Mouse (Mus musculus) CH12.LX (cell line): ENCODE measurements around the gene Prpf39. TPM values are rescaled to one million over a fixed set of nuclear protein-coding genes. Genes with fewer than 3 reads are reported as not detected.

Experiments used
- DNase-seq: peaks from one replicate; pipeline ENCODE4 v3.0.0-alpha.2; 2013; ENCODE audit errors: extremely low read depth
- H3K27ac ChIP-seq: 2 replicates; pipeline ENCODE4 v1.5.1; 2012; ENCODE audit warnings: low read depth, mild to moderate bottlenecking, control low read depth, moderate library complexity; ENCODE audit not compliant: insufficient read depth
- H3K27me3 ChIP-seq: replicated peaks from 2 replicates; pipeline ENCODE3; 2012; ENCODE audit warnings: inconsistent platforms
- H3K36me3 ChIP-seq, 2 experiments: replicated peaks in 1 of 2; 2 replicates each; pipeline versions ENCODE3 to v1.6.1; 2012; ENCODE audit warnings: inconsistent platforms in 1 of 2, low read length in 1 of 2, mild to moderate bottlenecking in 1 of 2, mixed read lengths in 1 of 2, moderate library complexity in 1 of 2; ENCODE audit not compliant: control insufficient read depth in 1 of 2, insufficient read depth in 1 of 2
- H3K4me1 ChIP-seq, 2 experiments: 2 replicates each; pipeline ENCODE4 v1.6.1; 2012; ENCODE audit warnings: inconsistent platforms in 1 of 2, moderate library complexity in 1 of 2; ENCODE audit not compliant: insufficient read depth in 2 of 2, control insufficient read depth in 1 of 2
- H3K4me2 ChIP-seq: 2 replicates; pipeline ENCODE4 v1.6.1; 2012; ENCODE audit warnings: low read depth, mild to moderate bottlenecking, control low read depth; ENCODE audit not compliant: poor library complexity, insufficient read depth, severe bottlenecking
- H3K4me3 ChIP-seq, 3 experiments: fragments of 150-350 bp in 1 of 3; sonication (generic) in 1 of 3; replicated peaks in 1 of 3; 2 replicates each; pipeline versions ENCODE3 to v1.5.1; 2011 to 2012; ENCODE audit warnings: low read depth in 2 of 3, low read length in 2 of 3, mild to moderate bottlenecking in 2 of 3, moderate library complexity in 2 of 3, control low read depth in 1 of 3, improper control_type of control experiment in 1 of 3, inconsistent platforms in 1 of 3, mixed read lengths in 1 of 3; ENCODE audit not compliant: poor library complexity in 1 of 3
- H3K79me2 ChIP-seq: replicated peaks from 2 replicates; pipeline ENCODE4 v1.6.1; 2012; ENCODE audit warnings: mild to moderate bottlenecking, moderate library complexity; ENCODE audit not compliant: control insufficient read depth, poor library complexity, insufficient read depth, severe bottlenecking; ENCODE audit errors: extremely low read depth
- H3K9ac ChIP-seq: 2 replicates; pipeline ENCODE4 v1.6.1; 2012; ENCODE audit warnings: low read depth, mild to moderate bottlenecking, control low read depth, moderate library complexity; ENCODE audit not compliant: insufficient read depth
- H3K9me3 ChIP-seq: replicated peaks from 2 replicates; pipeline ENCODE3; 2012; ENCODE audit warnings: low read length, inconsistent platforms, mixed read lengths
- BHLHE40 ChIP-seq: IDR thresholded peaks from 2 replicates; pipeline ENCODE4 v1.6.1; 2011; ENCODE audit warnings: mild to moderate bottlenecking, low read depth, low read length, improper control_type of control experiment
- CHD1 ChIP-seq: IDR thresholded peaks from 2 replicates; pipeline ENCODE4 v1.6.1; 2012; ENCODE audit warnings: low read depth, low read length, improper control_type of control experiment, inconsistent platforms
- CHD2 ChIP-seq: IDR thresholded peaks from 2 replicates; pipeline ENCODE4 v1.6.1; 2011; ENCODE audit warnings: low read length, improper control_type of control experiment
- CTCF ChIP-seq, 2 experiments: IDR thresholded peaks in 1 of 2; conservative IDR thresholded peaks in 1 of 2; 2 replicates each; pipeline ENCODE4 v1.5.1; 2011 to 2012; ENCODE audit warnings: low read depth in 2 of 2, low read length in 2 of 2, improper control_type of control experiment in 1 of 2, inconsistent platforms in 1 of 2, mild to moderate bottlenecking in 1 of 2, moderate library complexity in 1 of 2
- E2F4 ChIP-seq: IDR thresholded peaks from 2 replicates; pipeline ENCODE4 v1.6.1; 2011; ENCODE audit warnings: low read depth, low read length, improper control_type of control experiment; ENCODE audit not compliant: insufficient replicate concordance
- ELF1 ChIP-seq: IDR thresholded peaks from 2 replicates; pipeline ENCODE4 v1.6.1; 2014; ENCODE audit warnings: low read depth, mild to moderate bottlenecking, inconsistent platforms, low read length, improper control_type of control experiment
- EP300 ChIP-seq: IDR thresholded peaks from 2 replicates; pipeline ENCODE4 v1.6.1; 2011; ENCODE audit warnings: low read length, improper control_type of control experiment
- ETS1 ChIP-seq: conservative IDR thresholded peaks from 2 replicates; pipeline ENCODE4 v1.6.1; 2012; ENCODE audit warnings: low read depth, mild to moderate bottlenecking, inconsistent platforms, low read length, improper control_type of control experiment, moderate library complexity
- GABPA ChIP-seq: IDR thresholded peaks from 2 replicates; pipeline ENCODE4 v1.6.1; 2012; ENCODE audit warnings: low read depth, low read length, improper control_type of control experiment, inconsistent platforms; ENCODE audit not compliant: insufficient replicate concordance
- HCFC1 ChIP-seq: IDR thresholded peaks from 2 replicates; pipeline ENCODE4 v1.6.1; 2012; ENCODE audit warnings: low read depth, mild to moderate bottlenecking, inconsistent platforms, low read length, improper control_type of control experiment
- IRF4 ChIP-seq: IDR thresholded peaks from 2 replicates; pipeline ENCODE4 v1.6.1; 2014; ENCODE audit warnings: low read depth, mild to moderate bottlenecking, inconsistent platforms, low read length, improper control_type of control experiment
- JUN ChIP-seq: IDR thresholded peaks from 2 replicates; pipeline ENCODE4 v1.6.1; 2011; ENCODE audit warnings: low read depth, mild to moderate bottlenecking, low read length, improper control_type of control experiment, moderate library complexity; ENCODE audit not compliant: insufficient read depth
- JUND ChIP-seq: conservative IDR thresholded peaks from 2 replicates; pipeline ENCODE4 v1.6.1; 2011; ENCODE audit warnings: low read depth, low read length, improper control_type of control experiment
- KAT2A ChIP-seq: IDR thresholded peaks from 2 replicates; pipeline ENCODE4 v1.6.1; 2012; ENCODE audit warnings: low read length, improper control_type of control experiment, inconsistent platforms; ENCODE audit not compliant: insufficient replicate concordance
- MAFK ChIP-seq: IDR thresholded peaks from 2 replicates; pipeline ENCODE4 v1.6.1; 2011; ENCODE audit warnings: low read length, improper control_type of control experiment; ENCODE audit not compliant: insufficient replicate concordance
- MAX ChIP-seq: IDR thresholded peaks from 2 replicates; pipeline ENCODE4 v1.6.1; 2011; ENCODE audit warnings: low read length, improper control_type of control experiment
- MAZ ChIP-seq: IDR thresholded peaks from 2 replicates; pipeline ENCODE4 v1.6.1; 2012; ENCODE audit warnings: low read depth, mild to moderate bottlenecking, inconsistent platforms, low read length, improper control_type of control experiment, moderate library complexity
- MEF2A ChIP-seq: IDR thresholded peaks from 2 replicates; pipeline ENCODE4 v1.6.1; 2014; ENCODE audit warnings: low read depth, mild to moderate bottlenecking, inconsistent platforms, low read length, improper control_type of control experiment, borderline replicate concordance
- MXI1 ChIP-seq: IDR thresholded peaks from 2 replicates; pipeline ENCODE4 v1.6.1; 2011; ENCODE audit warnings: mild to moderate bottlenecking, low read depth, low read length, improper control_type of control experiment
- MYC ChIP-seq: IDR thresholded peaks from 2 replicates; pipeline ENCODE4 v1.6.1; 2011; ENCODE audit warnings: low read depth, mild to moderate bottlenecking, improper control_type of control experiment, low read length
- NELFE ChIP-seq: IDR thresholded peaks from 2 replicates; pipeline ENCODE4 v1.6.1; 2011; ENCODE audit warnings: low read depth, low read length, improper control_type of control experiment
- NRF1 ChIP-seq: IDR thresholded peaks from 2 replicates; pipeline ENCODE4 v1.6.1; 2014; ENCODE audit warnings: low read depth, mild to moderate bottlenecking, inconsistent platforms, low read length, improper control_type of control experiment, moderate library complexity
- PAX5 ChIP-seq: IDR thresholded peaks from 2 replicates; pipeline ENCODE4 v1.6.1; 2012; ENCODE audit warnings: low read length, inconsistent platforms, mixed read lengths
- POLR2A ChIP-seq: IDR thresholded peaks from 2 replicates; pipeline ENCODE4 v1.6.1; 2011; ENCODE audit warnings: low read depth, mild to moderate bottlenecking, improper control_type of control experiment, low read length
- POLR2AphosphoS2 ChIP-seq: IDR thresholded peaks from 2 replicates; pipeline ENCODE4 v1.6.1; 2011; ENCODE audit warnings: low read depth, low read length, improper control_type of control experiment
- RAD21 ChIP-seq: IDR thresholded peaks from 2 replicates; pipeline ENCODE4 v1.6.1; 2011; ENCODE audit warnings: low read depth, mild to moderate bottlenecking, low read length, improper control_type of control experiment, moderate library complexity
- RCOR1 ChIP-seq: conservative IDR thresholded peaks from 2 replicates; pipeline ENCODE4 v1.6.1; 2012; ENCODE audit warnings: low read depth, mild to moderate bottlenecking, inconsistent platforms, low read length, improper control_type of control experiment
- SIN3A ChIP-seq: IDR thresholded peaks from 2 replicates; pipeline ENCODE4 v1.6.1; 2012; ENCODE audit warnings: low read length, improper control_type of control experiment, inconsistent platforms
- SMC3 ChIP-seq: IDR thresholded peaks from 2 replicates; pipeline ENCODE4 v1.6.1; 2011; ENCODE audit warnings: low read depth, low read length, improper control_type of control experiment
- TBP ChIP-seq: conservative IDR thresholded peaks from 2 replicates; pipeline ENCODE4 v1.6.1; 2011; ENCODE audit warnings: low read depth, low read length, improper control_type of control experiment
- TCF12 ChIP-seq: IDR thresholded peaks from 2 replicates; pipeline ENCODE4 v1.6.1; 2014; ENCODE audit warnings: low read depth, mild to moderate bottlenecking, inconsistent platforms, low read length, improper control_type of control experiment
- UBTF ChIP-seq: IDR thresholded peaks from 2 replicates; pipeline ENCODE4 v1.6.1; 2012; ENCODE audit warnings: low read depth, mild to moderate bottlenecking, inconsistent platforms, low read length, improper control_type of control experiment, moderate library complexity
- USF1 ChIP-seq: IDR thresholded peaks from 2 replicates; pipeline ENCODE4 v1.6.1; 2014; ENCODE audit warnings: low read depth, mild to moderate bottlenecking, inconsistent platforms, low read length, improper control_type of control experiment
- USF2 ChIP-seq: conservative IDR thresholded peaks from 2 replicates; pipeline ENCODE4 v1.6.1; 2011; ENCODE audit warnings: low read depth, low read length, improper control_type of control experiment
- ZC3H11A ChIP-seq: IDR thresholded peaks from 2 replicates; pipeline ENCODE4 v1.6.1; 2012; ENCODE audit warnings: low read depth, mild to moderate bottlenecking, inconsistent platforms, low read length, improper control_type of control experiment
- ZKSCAN1 ChIP-seq: IDR thresholded peaks from 2 replicates; pipeline ENCODE4 v1.6.1; 2012; ENCODE audit warnings: low read depth, inconsistent platforms, low read length, improper control_type of control experiment, borderline replicate concordance
- ZMIZ1 ChIP-seq: IDR thresholded peaks from 2 replicates; pipeline ENCODE4 v1.6.1; 2012; ENCODE audit warnings: low read depth, mild to moderate bottlenecking, inconsistent platforms, low read length, improper control_type of control experiment
- ZNF384 ChIP-seq: IDR thresholded peaks from 2 replicates; pipeline ENCODE4 v1.6.1; 2012; ENCODE audit warnings: low read depth, low read length, improper control_type of control experiment, inconsistent platforms
- dilution Hi-C: fragments of 300-500 bp; cut with MboI; formaldehyde crosslinking; loops from 2 replicates; pipeline ENCODE4 v1.14.3; 2020; ENCODE audit warnings: low sequenced_read_pairs; ENCODE audit not compliant: extremely low pct_unique_long_range_greater_than_20kb, extremely low pct_ligation_motif_present
- in situ Hi-C: fragments of 300-500 bp; cut with MboI; formaldehyde crosslinking; loops from 3 replicates; pipeline ENCODE4 v1.14.3; 2019; ENCODE audit warnings: low sequenced_read_pairs, low pct_ligation_motif_present, low pct_unique_long_range_greater_than_20kb, mixed read lengths
- polyA plus RNA-seq: library from polyadenylated mRNA; unstranded; fragments of >175 nt; gene quantifications from 2 replicates; pipeline ENCODE4 v1.2.1, GENCODE M21; 2012; ENCODE audit warnings: low read depth; ENCODE audit not compliant: insufficient read length
- total RNA-seq, 2 experiments: library from RNA; depleted of rRNA; stranded (reverse); fragments of 300-350 nt in 1 of 2; fragments of >200 nt in 1 of 2; gene quantifications; 2 replicates each; pipeline ENCODE4 v1.2.3; 2012 to 2014

The Prpf39 gene
- total and polyA plus RNA-seq, 3 experiments, result 15.3 to 34.9 (median 29.6) TPM

DNA sequence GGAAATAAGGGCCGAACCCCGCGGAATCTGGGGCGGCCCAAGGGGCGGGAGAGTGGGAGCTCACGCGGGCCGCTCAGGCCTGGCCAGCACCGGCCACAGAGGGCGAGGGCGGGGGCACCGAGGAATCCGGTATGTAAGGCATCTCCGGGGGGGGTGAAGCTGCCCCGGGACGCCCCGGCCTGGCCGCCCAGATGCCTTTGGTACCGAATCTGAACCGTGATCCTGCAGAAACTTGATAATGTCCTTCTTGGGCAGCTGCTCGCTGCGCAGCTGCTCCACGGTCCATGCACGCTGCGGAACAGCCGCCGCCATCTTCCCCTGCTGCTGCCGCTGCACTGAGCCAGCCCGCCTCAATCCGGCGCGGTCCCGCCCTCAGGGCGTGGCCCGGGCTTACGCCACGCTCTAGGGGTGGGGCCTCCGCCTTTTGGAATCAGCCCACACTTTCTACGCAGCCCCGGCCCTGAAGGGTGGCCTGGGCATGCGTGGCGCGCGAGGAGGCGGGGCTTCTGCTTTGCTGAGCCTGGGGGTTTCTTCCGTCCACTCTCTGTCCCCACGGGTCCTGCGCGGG is 37.6 kb downstream of the Prpf39 start, which contains the start of gene Fkbp3:
Gene Fkbp3 (minus strand): TSS at position 397 of the 568 bp plus-strand sequence.
- Histone ChIP-seq H3K4me2 (peak within 1 kb of the TSS; percentile 99), H3K4me3 (peak within 1 kb of the TSS; percentile 71 to 95 (median 92)), H3K79me2 (peaks cover 43% of the 10 kb centered on the region), H3K4me1 (peaks cover 4 to 29% of the 10 kb centered on the region in 2 experiments; a peak in 3 of 4 replicates), H3K9me3 (no peaks in the 10 kb centered on the region), H3K9ac (peak within 1 kb of the TSS; percentile 83), H3K36me3 (peaks cover 7 to 26% of the 10 kb centered on the region in 2 experiments), H3K27ac (peak within 1 kb of the TSS; percentile 46; the same call in 1 of the 2 replicates), H3K27me3 (no peaks in the 10 kb centered on the region)
- TF ChIP-seq CHD1 (peak; percentile 92), ETS1 (no peak), MAFK (no peak), MYC (peak; percentile 47; the same call in 1 of the 2 replicates), SMC3 (no peak), POLR2A (peak; percentile 98), ELF1 (0 out of 2 replicates have a peak, but pooled peaks have one; percentile 19), MEF2A (no peak; the same call in 1 of the 2 replicates), TCF12 (peak; percentile 93), ZMIZ1 (peak; percentile 90), PAX5 (no peak), EP300 (no peak), BHLHE40 (no peak), NELFE (peak; percentile 94), TBP (peak; percentile 72), IRF4 (peak; percentile 44; the same call in 1 of the 2 replicates), ZKSCAN1 (no peak), POLR2AphosphoS2 (peak; percentile 66; the same call in 1 of the 2 replicates), NRF1 (peak; percentile 97), USF1 (no peak), JUND (no peak), GABPA (no peak), MXI1 (peak; percentile 75; the same call in 1 of the 2 replicates), JUN (no peak), ZNF384 (no peak), RCOR1 (0 out of 2 replicates have a peak, but pooled peaks have one; percentile 12), RAD21 (no peak), MAX (no peak; the same call in 1 of the 2 replicates), CHD2 (no peak), CTCF (conservative IDR thresholded peaks at IDR 0.05 in 1 of 2, IDR thresholded peaks at IDR 0.05 in 1 of 2; ENCODE audit: low read depth in 2 of 2, low read length in 2 of 2) (no peak), E2F4 (peak; percentile 47; the same call in 1 of the 2 replicates), MAZ (peak; percentile 77), KAT2A (no peak), SIN3A (peak; percentile 84), HCFC1 (peak; percentile 44; the same call in 1 of the 2 replicates), UBTF (peak; percentile 77; the same call in 1 of the 2 replicates), USF2 (no peak), ZC3H11A (no peak)
- DNase-seq, result peak; percentile 94
- dilution Hi-C loops (no loop called here), in situ Hi-C loops (no loop called here)
